Mouse (Mus musculus) ES-E14 (cell line): ENCODE measurements around the gene Atp6v1e2. TPM values are rescaled to one million over a fixed set of nuclear protein-coding genes. Genes with fewer than 3 reads are reported as not detected.

Source experiments
- DNase-seq: peaks from one replicate; pipeline ENCODE4 v3.0.0-alpha.2; 2013; ENCODE audit warnings: low read depth, low spot score
- H3K27ac ChIP-seq: 2 replicates; pipeline ENCODE4 v1.5.1; 2012; ENCODE audit warnings: low read depth, mild to moderate bottlenecking, low read length, moderate library complexity, mixed read lengths; ENCODE audit not compliant: poor library complexity, insufficient read depth, severe bottlenecking
- H3K36me3 ChIP-seq: 2 replicates; pipeline ENCODE4 v1.6.1; 2012; ENCODE audit warnings: mild to moderate bottlenecking, low read length, moderate library complexity, mixed read lengths; ENCODE audit not compliant: control insufficient read depth, poor library complexity, insufficient read depth, severe bottlenecking
- H3K4me1 ChIP-seq, 2 experiments: fragments of 150-350 bp in 1 of 2; sonication (generic) in 1 of 2; 2 replicates each; pipeline ENCODE4 v1.6.1; 2012; ENCODE audit warnings: low read length in 2 of 2, mild to moderate bottlenecking in 1 of 2, mixed read lengths in 1 of 2; ENCODE audit not compliant: control insufficient read depth in 2 of 2, insufficient read depth in 2 of 2, poor library complexity in 1 of 2
- H3K4me3 ChIP-seq, 2 experiments: fragments of 150-350 bp in 1 of 2; sonication (generic) in 1 of 2; 2 replicates each; pipeline ENCODE4 v1.5.1; 2012; ENCODE audit warnings: low read length in 2 of 2, low read depth in 1 of 2, mild to moderate bottlenecking in 1 of 2, mixed read lengths in 1 of 2; ENCODE audit not compliant: insufficient read depth in 1 of 2, poor library complexity in 1 of 2, severe bottlenecking in 1 of 2
- H3K9ac ChIP-seq: 2 replicates; pipeline ENCODE4 v1.6.1; 2012; ENCODE audit warnings: low read depth, mild to moderate bottlenecking, low read length, mixed read lengths; ENCODE audit not compliant: poor library complexity, insufficient read depth, severe bottlenecking
- H3K9me3 ChIP-seq: fragments of 150-350 bp; sonication (generic); 2 replicates; pipeline ENCODE4 v1.6.1; 2012; ENCODE audit warnings: low read depth, mild to moderate bottlenecking, low read length; ENCODE audit not compliant: control insufficient read depth, insufficient read depth
- CHD2 ChIP-seq: IDR thresholded peaks from 2 replicates; pipeline ENCODE4 v1.6.1; 2014; ENCODE audit warnings: mild to moderate bottlenecking, low read depth, low read length, inconsistent platforms
- HCFC1 ChIP-seq: IDR thresholded peaks from 2 replicates; pipeline ENCODE4 v1.6.1; 2012; ENCODE audit warnings: low read length, inconsistent platforms, borderline replicate concordance; ENCODE audit not compliant: insufficient read depth
- MAFK ChIP-seq: IDR thresholded peaks from 2 replicates; pipeline ENCODE4 v1.6.1; 2014; ENCODE audit warnings: mild to moderate bottlenecking, low read depth, low read length, inconsistent platforms; ENCODE audit not compliant: insufficient read depth
- ZC3H11A ChIP-seq: IDR thresholded peaks from 2 replicates; pipeline ENCODE4 v1.6.1; 2012; ENCODE audit warnings: low read depth, mild to moderate bottlenecking, inconsistent platforms, low read length, borderline replicate concordance
- ZNF384 ChIP-seq: IDR thresholded peaks from 2 replicates; pipeline ENCODE4 v1.6.1; 2012; ENCODE audit warnings: low read depth, low read length, inconsistent platforms
- in situ Hi-C, 2 experiments: fragments of 600-800 bp; cut with MboI; formaldehyde crosslinking; loops; one replicate each; pipeline ENCODE4 v1.15.1; 2025; ENCODE audit warnings: low sequenced_read_pairs in 2 of 2, inconsistent platforms in 1 of 2; ENCODE audit not compliant: unreplicated experiment in 2 of 2
- total RNA-seq: library from RNA; depleted of rRNA; stranded (reverse); fragments of 300-350 nt; gene quantifications from 2 replicates; pipeline ENCODE4 v1.2.3, GENCODE M21; 2012; rRNA removed

Gene Atp6v1e2
- total RNA-seq, result not detected in 2 replicates

GRCm38 (mm10) chr17:86947840-86948796 is at the start of gene Atp6v1e2:
Gene Atp6v1e2, minus strand, starts transcription at chr17:86947897.
- no peak for DNase-seq
- in situ Hi-C loops, result no loop called here
- TF ChIP-seq CHD2 (no peak), HCFC1 (no peak), ZNF384 (no peak), MAFK (no peak), ZC3H11A (no peak)
- Histone ChIP-seq H3K4me3 (no peak within 1 kb of the TSS), H3K27ac (no peak within 1 kb of the TSS), H3K9ac (no peak within 1 kb of the TSS), H3K4me1 (no peaks in the 10 kb centered on the region), H3K9me3 (no peaks in the 10 kb centered on the region), H3K36me3 (no peaks in the 10 kb centered on the region)

- H3K36me3 ChIP-seq, result peaks cover 12% of the 10 kb centered on the region
- H3K9ac ChIP-seq, result no peak overlapping the region
- H3K4me3 ChIP-seq, result no peak overlapping the region
- no peak for TF ChIP-seq ZC3H11A
- no peak for TF ChIP-seq CHD2
- no peak for TF ChIP-seq ZNF384
- TF ChIP-seq MAFK, result no peak
- no peak for TF ChIP-seq HCFC1
- no peak for DNase-seq
- no peaks in the 10 kb centered on the region for H3K4me1 ChIP-seq
- H3K27ac ChIP-seq, result no peak overlapping the region
- H3K9me3 ChIP-seq, result no peaks in the 10 kb centered on the region
- in situ Hi-C loops, result no loop called here
Observed at GRCm38 (mm10) chr17:86997323-86997722, 49.6 kb upstream of the Atp6v1e2 start.

GRCm38 (mm10) chr17:86991306-86991705 is 43.6 kb upstream of the Atp6v1e2 start:
- DNase-seq, result no peak
- H3K27ac ChIP-seq, result no peak overlapping the region
- no peak overlapping the region for H3K9ac ChIP-seq
- H3K9me3 ChIP-seq, result no peaks in the 10 kb centered on the region
- 0 out of 4 replicates have a peak, but pooled peaks cover 0 to 3% of the 10 kb centered on the region in 2 experiments for H3K4me1 ChIP-seq
- in situ Hi-C loops, result no loop called here
- no peak overlapping the region for H3K4me3 ChIP-seq
- no peak for TF ChIP-seq ZC3H11A
- TF ChIP-seq MAFK, result no peak
- no peak for TF ChIP-seq ZNF384
- no peak for TF ChIP-seq CHD2
- no peak for TF ChIP-seq HCFC1
- no peaks in the 10 kb centered on the region for H3K36me3 ChIP-seq

- in situ Hi-C loops, result no loop called here
- Histone ChIP-seq H3K9ac (no peak overlapping the region), H3K36me3 (no peaks in the 10 kb centered on the region; the same call in 1 of the 2 replicates), H3K27ac (no peak overlapping the region), H3K4me3 (no peak overlapping the region), H3K4me1 (peaks cover 3% of the 10 kb centered on the region in 2 experiments; a peak in 1 of 4 replicates), H3K9me3 (no peaks in the 10 kb centered on the region)
- TF ChIP-seq ZC3H11A, result no peak
- no peak for TF ChIP-seq MAFK
- no peak for TF ChIP-seq ZNF384
- no peak for DNase-seq
Observed at GRCm38 (mm10) chr17:86988601-86989184, 41.0 kb upstream of the Atp6v1e2 start.
